Mouse (Mus musculus): ENCODE results near the gene Nedd9. TPM values are rescaled to one million over a fixed set of nuclear protein-coding genes. Genes with fewer than 3 reads are reported as not detected.

Nedd9 gene
- polyA plus RNA-seq, 1 experiment, result 3.0 TPM

- no peaks in the 10 kb centered on the region for H3K27me3 ChIP-seq (ENCODE audit: control insufficient read depth, insufficient read depth, low read length, poor library complexity, severe bottlenecking)
- no peak overlapping the region for H3K4me3 ChIP-seq (ENCODE audit: low read depth, low read length)
- no peak for TF ChIP-seq CTCF (IDR thresholded peaks at IDR 0.05; ENCODE audit: low read depth, low read length)
- no peak for TF ChIP-seq POLR2A (IDR thresholded peaks at IDR 0.05; ENCODE audit: insufficient read depth, low read length)
- TF ChIP-seq EP300 (IDR thresholded peaks at IDR 0.05; ENCODE audit: insufficient read depth, low read depth, low read length), result no peak
- H3K9me3 ChIP-seq (replicated peaks; ENCODE audit: control insufficient read depth, insufficient read depth, low read length, poor library complexity, severe bottlenecking), result no peaks in the 10 kb centered on the region
- H3K4me1 ChIP-seq (ENCODE audit: control insufficient read depth, insufficient read depth, low read length), result no peaks in the 10 kb centered on the region
- H3K9ac ChIP-seq (ENCODE audit: low read depth, poor library complexity, severe bottlenecking), result no peak overlapping the region
- H3K27ac ChIP-seq (ENCODE audit: insufficient read depth, low read length), result no peak overlapping the region
- no peaks in the 10 kb centered on the region for H3K36me3 ChIP-seq (ENCODE audit: control insufficient read depth, insufficient read depth, low read length, poor library complexity, severe bottlenecking)
Measured at GRCm38 (mm10) chr13:41321433-41321832, 165.7 kb downstream of the Nedd9 start.

- H3K27ac ChIP-seq (ENCODE audit: insufficient read depth, low read length), result no peak overlapping the region
- no peak overlapping the region for H3K4me3 ChIP-seq (ENCODE audit: low read depth, low read length)
- no peaks in the 10 kb centered on the region for H3K27me3 ChIP-seq (ENCODE audit: control insufficient read depth, insufficient read depth, low read length, poor library complexity, severe bottlenecking)
- H3K4me1 ChIP-seq (ENCODE audit: control insufficient read depth, insufficient read depth, low read length), result no peaks in the 10 kb centered on the region
- no peaks in the 10 kb centered on the region for H3K9me3 ChIP-seq (replicated peaks; ENCODE audit: control insufficient read depth, insufficient read depth, low read length, poor library complexity, severe bottlenecking)
- H3K9ac ChIP-seq (ENCODE audit: low read depth, poor library complexity, severe bottlenecking), result no peak overlapping the region
- TF ChIP-seq CTCF (IDR thresholded peaks at IDR 0.05; ENCODE audit: low read depth, low read length), result no peak
- TF ChIP-seq EP300 (IDR thresholded peaks at IDR 0.05; ENCODE audit: insufficient read depth, low read depth, low read length), result no peak
- no peak for TF ChIP-seq POLR2A (IDR thresholded peaks at IDR 0.05; ENCODE audit: insufficient read depth, low read length)
- H3K36me3 ChIP-seq (ENCODE audit: control insufficient read depth, insufficient read depth, low read length, poor library complexity, severe bottlenecking), result no peaks in the 10 kb centered on the region
Measured at GRCm38 (mm10) chr13:41320749-41321148, 166.4 kb downstream of the Nedd9 start.

DNA sequence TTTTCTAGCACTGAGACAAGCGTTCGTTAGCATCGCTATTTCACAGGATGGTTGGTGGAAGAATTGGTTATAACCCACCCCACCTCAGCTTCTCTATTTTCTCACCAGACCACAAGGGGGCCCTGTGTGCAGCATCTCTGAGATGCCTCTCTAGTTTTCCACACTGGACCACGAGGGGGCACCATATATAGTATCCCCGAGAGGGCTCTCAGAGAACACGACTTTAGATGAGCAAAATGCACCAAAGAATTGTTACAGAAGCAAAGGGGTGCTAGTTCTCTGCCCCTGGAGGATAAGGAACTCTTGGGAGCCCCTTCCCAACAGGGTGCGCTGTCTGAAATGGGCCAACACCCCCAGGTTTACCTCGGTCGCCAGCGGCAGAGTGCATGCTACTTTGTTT lies 184.4 kb downstream of the Nedd9 start:
- H3K9ac ChIP-seq (ENCODE audit: low read depth, poor library complexity, severe bottlenecking), result no peak overlapping the region
- H3K4me1 ChIP-seq (ENCODE audit: control insufficient read depth, insufficient read depth, low read length), result no peaks in the 10 kb centered on the region
- no peak overlapping the region for H3K4me3 ChIP-seq (ENCODE audit: low read depth, low read length)
- no peaks in the 10 kb centered on the region for H3K9me3 ChIP-seq (replicated peaks; ENCODE audit: control insufficient read depth, insufficient read depth, low read length, poor library complexity, severe bottlenecking)
- TF ChIP-seq EP300 (IDR thresholded peaks at IDR 0.05; ENCODE audit: insufficient read depth, low read depth, low read length) (no peak), POLR2A (IDR thresholded peaks at IDR 0.05; ENCODE audit: insufficient read depth, low read length) (no peak), CTCF (IDR thresholded peaks at IDR 0.05; ENCODE audit: low read depth, low read length) (peak; percentile 56)
- no peak overlapping the region for H3K27ac ChIP-seq (ENCODE audit: insufficient read depth, low read length)
- H3K27me3 ChIP-seq (ENCODE audit: control insufficient read depth, insufficient read depth, low read length, poor library complexity, severe bottlenecking), result no peaks in the 10 kb centered on the region
- no peaks in the 10 kb centered on the region for H3K36me3 ChIP-seq (ENCODE audit: control insufficient read depth, insufficient read depth, low read length, poor library complexity, severe bottlenecking)

DNA sequence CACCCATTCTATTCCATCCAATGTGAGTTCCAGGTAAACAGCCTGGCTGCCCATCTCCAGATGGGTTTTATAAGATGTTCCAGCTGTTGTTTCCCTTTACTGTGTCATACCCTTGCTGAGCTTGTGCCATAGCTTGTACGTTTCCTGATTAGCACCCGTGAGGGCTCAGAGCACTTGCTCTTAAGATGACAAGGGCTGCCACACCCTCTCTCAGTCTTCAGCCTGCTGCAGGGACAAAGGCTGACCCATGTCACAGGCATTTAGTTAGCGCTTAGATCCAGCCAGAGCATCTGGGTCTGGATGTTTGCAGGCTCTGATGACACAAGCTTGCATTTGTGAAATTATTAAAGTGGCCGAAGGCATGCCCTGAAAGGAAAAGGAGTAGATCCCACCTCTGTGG lies 187.1 kb downstream of the Nedd9 start:
- Histone ChIP-seq H3K9me3 (replicated peaks; ENCODE audit: control insufficient read depth, insufficient read depth, low read length, poor library complexity, severe bottlenecking) (no peaks in the 10 kb centered on the region), H3K27ac (ENCODE audit: insufficient read depth, low read length) (no peak overlapping the region), H3K27me3 (ENCODE audit: control insufficient read depth, insufficient read depth, low read length, poor library complexity, severe bottlenecking) (no peaks in the 10 kb centered on the region), H3K36me3 (ENCODE audit: control insufficient read depth, insufficient read depth, low read length, poor library complexity, severe bottlenecking) (no peaks in the 10 kb centered on the region), H3K9ac (ENCODE audit: low read depth, poor library complexity, severe bottlenecking) (no peak overlapping the region), H3K4me3 (ENCODE audit: low read depth, low read length) (no peak overlapping the region), H3K4me1 (ENCODE audit: control insufficient read depth, insufficient read depth, low read length) (no peaks in the 10 kb centered on the region)
- TF ChIP-seq CTCF (IDR thresholded peaks at IDR 0.05; ENCODE audit: low read depth, low read length) (no peak), EP300 (IDR thresholded peaks at IDR 0.05; ENCODE audit: insufficient read depth, low read depth, low read length) (no peak)

GRCm38 (mm10) chr13:41298996-41299395 lies 188.2 kb downstream of the Nedd9 start:
- Histone ChIP-seq H3K9ac (ENCODE audit: low read depth, poor library complexity, severe bottlenecking) (no peak overlapping the region), H3K36me3 (ENCODE audit: control insufficient read depth, insufficient read depth, low read length, poor library complexity, severe bottlenecking) (no peaks in the 10 kb centered on the region), H3K27ac (ENCODE audit: insufficient read depth, low read length) (no peak overlapping the region), H3K4me1 (ENCODE audit: control insufficient read depth, insufficient read depth, low read length) (no peaks in the 10 kb centered on the region), H3K4me3 (ENCODE audit: low read depth, low read length) (no peak overlapping the region), H3K9me3 (replicated peaks; ENCODE audit: control insufficient read depth, insufficient read depth, low read length, poor library complexity, severe bottlenecking) (no peaks in the 10 kb centered on the region), H3K27me3 (ENCODE audit: control insufficient read depth, insufficient read depth, low read length, poor library complexity, severe bottlenecking) (no peaks in the 10 kb centered on the region)
- TF ChIP-seq CTCF (IDR thresholded peaks at IDR 0.05; ENCODE audit: low read depth, low read length) (no peak), POLR2A (IDR thresholded peaks at IDR 0.05; ENCODE audit: insufficient read depth, low read length) (no peak)

DNA sequence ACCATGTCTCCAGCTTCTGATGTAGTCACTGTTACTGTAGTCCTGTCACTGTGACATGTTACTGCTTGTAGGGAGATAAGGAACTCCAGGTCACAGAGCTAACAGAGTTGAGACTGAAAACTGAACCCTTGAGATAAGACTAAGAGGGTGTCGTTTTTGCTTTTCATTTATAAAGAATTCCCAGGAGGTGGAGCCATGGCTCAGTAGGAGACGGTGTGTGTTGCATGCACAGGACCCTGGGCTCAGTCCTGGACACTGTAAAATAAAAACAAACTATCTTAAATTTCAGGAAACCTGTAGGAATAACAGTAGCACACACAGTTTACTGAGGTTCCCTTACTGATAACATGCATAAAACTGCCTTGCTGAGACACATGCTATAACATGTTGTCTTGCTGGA lies 188.6 kb downstream of the Nedd9 start:
- H3K36me3 ChIP-seq (ENCODE audit: control insufficient read depth, insufficient read depth, low read length, poor library complexity, severe bottlenecking), result no peaks in the 10 kb centered on the region
- no peak overlapping the region for H3K4me3 ChIP-seq (ENCODE audit: low read depth, low read length)
- H3K27me3 ChIP-seq (ENCODE audit: control insufficient read depth, insufficient read depth, low read length, poor library complexity, severe bottlenecking), result no peaks in the 10 kb centered on the region
- no peak overlapping the region for H3K27ac ChIP-seq (ENCODE audit: insufficient read depth, low read length)
- H3K9me3 ChIP-seq (replicated peaks; ENCODE audit: control insufficient read depth, insufficient read depth, low read length, poor library complexity, severe bottlenecking), result no peaks in the 10 kb centered on the region
- H3K9ac ChIP-seq (ENCODE audit: low read depth, poor library complexity, severe bottlenecking), result no peak overlapping the region
- H3K4me1 ChIP-seq (ENCODE audit: control insufficient read depth, insufficient read depth, low read length), result no peaks in the 10 kb centered on the region
- TF ChIP-seq POLR2A (IDR thresholded peaks at IDR 0.05; ENCODE audit: insufficient read depth, low read length), result no peak
- no peak for TF ChIP-seq CTCF (IDR thresholded peaks at IDR 0.05; ENCODE audit: low read depth, low read length)
- no peak for TF ChIP-seq EP300 (IDR thresholded peaks at IDR 0.05; ENCODE audit: insufficient read depth, low read depth, low read length)

Data from ES-Bruce4 (cell line).